Mouse (Mus musculus) bone marrow, adult 2 months (tissue): Measurements from ENCODE around the gene Arfgap2.

ENCODE experiments used
- CTCF ChIP-seq: fragments of 200-500 bp; IDR thresholded peaks from 2 replicates; pipeline ENCODE4 v1.5.1; 2011; ENCODE audit warnings: low read length, control low read depth; ENCODE audit not compliant: control insufficient read depth, insufficient read depth
- POLR2A ChIP-seq: fragments of 200-500 bp; IDR thresholded peaks from 2 replicates; pipeline ENCODE4 v1.6.1; 2011; ENCODE audit warnings: low read depth, mild to moderate bottlenecking, control low read depth, low read length, borderline replicate concordance; ENCODE audit not compliant: control insufficient read depth

DNA sequence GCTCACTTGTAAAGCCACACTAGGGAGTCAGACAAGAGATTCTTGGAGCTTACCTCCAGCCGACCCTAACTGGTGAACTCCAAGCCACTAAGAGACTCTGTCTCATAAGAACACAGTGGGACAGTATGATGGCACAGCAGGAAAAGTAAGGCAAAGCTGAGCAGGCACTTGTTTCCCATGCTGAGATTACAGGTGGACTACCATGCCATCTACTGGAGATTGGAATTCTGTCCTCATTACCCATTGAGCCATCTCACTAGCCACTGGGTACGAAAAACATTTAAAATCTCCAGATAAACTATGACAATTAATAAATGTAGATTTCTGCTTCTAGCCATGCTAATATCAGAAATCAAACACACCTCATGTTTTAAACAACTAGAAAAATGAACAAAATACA is 41.2 kb upstream of the Arfgap2 start:
- TF ChIP-seq POLR2A (no peak), CTCF (no peak)
